Mouse (Mus musculus): Measurements from ENCODE around the gene Gm5431.

DNA sequence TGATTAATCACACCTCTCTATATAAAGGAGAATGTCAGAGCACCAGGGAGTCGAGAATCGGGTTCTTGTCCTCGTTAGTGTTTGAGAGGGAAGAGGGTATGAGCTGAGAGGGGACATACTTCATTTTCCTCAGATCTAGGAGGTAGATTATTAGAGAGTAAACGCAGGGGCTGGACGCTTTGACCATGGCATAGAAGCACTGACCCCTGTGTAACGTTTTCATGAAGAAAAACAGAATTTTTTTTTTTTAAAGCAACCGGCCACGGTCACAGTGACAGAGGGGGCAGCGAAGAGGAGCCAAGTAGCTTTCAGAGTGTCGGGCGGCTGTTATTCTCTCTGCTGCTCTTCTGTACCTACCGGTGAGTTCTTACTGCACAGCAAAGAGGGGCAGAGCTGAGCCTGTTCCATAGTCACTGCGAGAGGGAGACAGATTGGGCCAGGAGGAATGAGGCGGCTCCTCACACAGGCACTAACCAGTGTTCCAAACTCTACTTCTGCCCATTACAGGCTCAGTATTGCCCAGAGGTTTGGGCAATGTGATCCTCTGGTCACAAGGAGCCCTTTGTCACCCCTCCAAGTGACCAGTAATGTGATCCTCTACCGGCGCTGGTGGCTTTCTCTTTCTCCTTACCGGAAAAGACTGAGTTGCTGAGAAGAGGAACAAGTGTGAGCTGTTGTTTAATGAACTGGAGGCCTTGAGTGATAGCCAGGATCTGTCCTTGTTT, 30.0 kb downstream of the Gm5431 start:
- TF ChIP-seq CTCF (IDR thresholded peaks at IDR 0.05; ENCODE audit: low read depth) (no peak), EP300 (IDR thresholded peaks at IDR 0.05; ENCODE audit: low read depth) (no peak)
